Mouse (Mus musculus) right cerebral cortex, postnatal 4 days (tissue): ENCODE results near the gene Phf13.

Experiments
- DNase-seq: peaks from one replicate; pipeline ENCODE4 v3.0.0-alpha.2; 2022

Gene Phf13

GRCm38 (mm10) chr4:151988014-151988341, 8.1 kb downstream of the Phf13 start:
- DNase-seq, result no peak

GRCm38 (mm10) chr4:151986650-151987049, 9.4 kb downstream of the Phf13 start:
- DNase-seq, result no peak

- DNase-seq, result no peak
Observed at GRCm38 (mm10) chr4:151985886-151986285, 10.2 kb downstream of the Phf13 start.

- DNase-seq, result no peak
Observed at GRCm38 (mm10) chr4:151983560-151983959, 12.5 kb downstream of the Phf13 start.

- no peak for DNase-seq
Observed at GRCm38 (mm10) chr4:151983043-151983442, 13.0 kb downstream of the Phf13 start.

- DNase-seq, result peak; percentile 81
Observed at GRCm38 (mm10) chr4:151981363-151981762, 14.7 kb downstream of the Phf13 start.

GRCm38 (mm10) chr4:151980699-151981098, 15.4 kb downstream of the Phf13 start:
- DNase-seq, result no peak

GRCm38 (mm10) chr4:151977748-151978147, 18.3 kb downstream of the Phf13 start:
- peak; percentile 97 for DNase-seq

GRCm38 (mm10) chr4:151975441-151975840, 20.6 kb downstream of the Phf13 start:
- peak; percentile 72 for DNase-seq

- peak; percentile 49 for DNase-seq
Observed at GRCm38 (mm10) chr4:151972221-151972967, 23.7 kb downstream of the Phf13 start.

- no peak for DNase-seq
Observed at GRCm38 (mm10) chr4:151968204-151968921, 27.7 kb downstream of the Phf13 start.

- DNase-seq, result no peak
Observed at GRCm38 (mm10) chr4:151962817-151963216, 33.2 kb downstream of the Phf13 start.

- DNase-seq, result no peak
Observed at GRCm38 (mm10) chr4:151960513-151960854, 35.6 kb downstream of the Phf13 start.

- no peak for DNase-seq
Observed at GRCm38 (mm10) chr4:151959849-151960512, 36.1 kb downstream of the Phf13 start.

GRCm38 (mm10) chr4:151957584-151958315, 38.3 kb downstream of the Phf13 start:
- no peak for DNase-seq

- DNase-seq, result no peak
Observed at GRCm38 (mm10) chr4:151955791-151956190, 40.3 kb downstream of the Phf13 start.

GRCm38 (mm10) chr4:151953209-151953608, 42.8 kb downstream of the Phf13 start:
- DNase-seq, result no peak

GRCm38 (mm10) chr4:151948497-151949471, 47.3 kb downstream of the Phf13 start:
- DNase-seq, result no peak

GRCm38 (mm10) chr4:151946211-151946610, 49.8 kb downstream of the Phf13 start:
- no peak for DNase-seq
